Mouse (Mus musculus) stomach, postnatal 0 days (tissue): Measurements from ENCODE around the gene Ccdc151. TPM values are rescaled to one million over a fixed set of nuclear protein-coding genes. Genes with fewer than 3 reads are reported as not detected.

Experiments used
- ATAC-seq: fragments of 200-750 bp; cut with Nextera tagmentation; 2 replicates; pipeline ENCODE4 v1.8.0; 2017; ENCODE audit not compliant: low FRiP score, low TSS enrichment
- DNase-seq: peaks from one replicate; pipeline ENCODE4 v3.0.0-alpha.2; 2016; ENCODE audit warnings: low spot score
- H3K27ac ChIP-seq: fragments of 300-500 bp; sonication (generic); replicated peaks from 2 replicates; pipeline ENCODE4 v1.5.1; 2014; ENCODE audit warnings: mild to moderate bottlenecking, control low read depth
- H3K27me3 ChIP-seq: fragments of 300-500 bp; sonication (generic); 2 replicates; pipeline ENCODE4 v1.6.1; 2014; ENCODE audit warnings: low read length; ENCODE audit not compliant: control insufficient read depth, insufficient read depth
- H3K36me3 ChIP-seq: fragments of 300-500 bp; sonication (generic); 2 replicates; pipeline ENCODE4 v1.6.1; 2014; ENCODE audit warnings: low read length, mixed read lengths; ENCODE audit not compliant: control insufficient read depth, insufficient read depth
- H3K4me1 ChIP-seq: fragments of 300-500 bp; sonication (generic); replicated peaks from 2 replicates; pipeline ENCODE4 v1.6.1; 2014; ENCODE audit warnings: antibody characterized with exemption; ENCODE audit not compliant: control insufficient read depth, insufficient read depth
- H3K4me2 ChIP-seq: fragments of 300-500 bp; sonication (generic); replicated peaks from 2 replicates; pipeline ENCODE4 v1.6.1; 2014; ENCODE audit warnings: low read depth, mild to moderate bottlenecking, control low read depth, moderate library complexity
- H3K4me3 ChIP-seq: fragments of 300-500 bp; sonication (generic); 2 replicates; pipeline ENCODE4 v1.5.1; 2014; ENCODE audit warnings: low read depth, low read length, control low read depth
- H3K9ac ChIP-seq: fragments of 300-500 bp; sonication (generic); 2 replicates; pipeline ENCODE4 v1.6.1; 2014; ENCODE audit warnings: mild to moderate bottlenecking, low read length, control low read depth, mixed read lengths
- H3K9me3 ChIP-seq: fragments of 300-500 bp; sonication (generic); 2 replicates; pipeline ENCODE4 v1.6.1; 2016; ENCODE audit warnings: low read length; ENCODE audit not compliant: control insufficient read depth
- CTCF ChIP-seq: IDR thresholded peaks from 2 replicates; pipeline ENCODE4 v1.5.1; 2016; ENCODE audit warnings: antibody characterized with exemption, low read depth, mild to moderate bottlenecking, moderate library complexity
- EP300 ChIP-seq: optimal IDR thresholded peaks from 2 replicates; pipeline ENCODE3; 2016; ENCODE audit warnings: antibody characterized with exemption
- WGBS: fragments of 180-500 bp; shearing (Covaris S2); extraction: QIAGEN DNeasy Blood & Tissue Kit; methylation state at CpG from one replicate; pipeline ENCODE4 v1.1.7; 2014; 5-methylcytosine and 5-hydroxymethylcytosine counted together
- polyA plus RNA-seq: library from polyadenylated mRNA; unstranded; fragments of >200 nt; fragmentation: Nextera tagmentation; extraction: Ambion mirVana; gene quantifications from 2 replicates; pipeline ENCODE4 v1.2.1, GENCODE M21; 2015

Gene Ccdc151
- 0.07 and 0.19 TPM in 2 replicates for polyA plus RNA-seq

DNA sequence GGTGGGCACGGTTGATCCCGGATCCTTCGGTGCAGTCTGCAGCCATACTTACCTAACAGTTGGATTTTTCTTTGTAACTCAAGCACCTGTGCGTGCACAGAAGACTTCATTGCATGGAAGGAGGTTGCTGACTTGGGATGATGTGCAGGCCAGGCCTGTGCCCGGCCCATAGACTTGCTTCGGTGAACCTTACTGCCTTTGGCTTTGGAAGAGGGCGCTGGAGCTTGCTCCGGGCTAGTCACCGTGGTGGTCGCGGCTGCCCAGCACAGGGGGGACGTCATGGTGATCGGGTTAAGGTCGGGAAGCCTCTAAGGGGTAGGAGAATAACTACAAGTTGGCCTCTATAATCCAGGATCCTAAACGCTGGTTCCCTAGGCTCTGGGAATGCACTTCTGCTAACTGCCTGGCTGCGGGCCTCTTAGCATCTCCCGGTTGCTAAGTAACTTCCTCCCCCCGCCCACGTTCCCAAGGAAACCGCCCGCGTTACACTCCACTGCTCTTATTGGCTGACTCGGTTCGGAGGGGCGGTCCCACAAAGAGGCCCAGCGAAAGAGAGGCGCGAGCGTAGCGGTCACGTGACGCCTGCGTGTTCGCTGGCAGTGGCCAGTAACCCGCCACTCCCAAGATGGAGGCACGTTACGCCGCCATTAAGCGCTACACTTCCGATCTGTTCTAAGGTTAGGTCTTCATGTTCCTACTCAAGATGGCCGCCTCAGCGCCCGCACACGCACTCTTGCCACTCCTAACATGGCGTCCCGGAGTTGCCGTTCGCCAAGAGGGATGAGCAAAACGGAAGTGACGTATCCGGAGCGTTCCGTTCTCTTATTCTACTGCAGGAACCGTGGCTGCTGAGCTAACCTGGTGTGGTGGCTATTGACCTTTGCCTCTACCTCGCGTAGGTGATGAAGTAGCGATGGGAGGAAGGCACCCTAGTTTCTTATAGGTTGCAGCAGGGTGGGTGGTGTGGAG lies at the start of gene Ccdc151, which contains the start of gene Prkcsh:
Gene Ccdc151 (minus strand): TSS at position 441 of the 969 bp plus-strand sequence.
Gene Prkcsh (plus strand): TSS at position 613 of the 969 bp plus-strand sequence.
- peak within 1 kb of the TSS; percentile 66 for H3K4me3 ChIP-seq
- H3K4me1 ChIP-seq: peaks cover 3% of the 10 kb centered on the region; the same call in 1 of the 2 replicates
- peak within 1 kb of the TSS; percentile 63 for H3K9ac ChIP-seq
- peaks cover 13% of the 10 kb centered on the region for H3K36me3 ChIP-seq
- peak; percentile 100 for ATAC-seq
- peak within 1 kb of the TSS; percentile 72 for H3K4me2 ChIP-seq
- peak; percentile 5; the same call in 1 of the 2 replicates for TF ChIP-seq CTCF
- no peak for TF ChIP-seq EP300
- H3K27me3 ChIP-seq: no peaks in the 10 kb centered on the region
- peak; percentile 99 for DNase-seq
- WGBS: 6% methylated on average over 55 of the region's 57 CpGs
- H3K27ac ChIP-seq: peak within 1 kb of the TSS; percentile 67
- H3K9me3 ChIP-seq: no peaks in the 10 kb centered on the region

DNA sequence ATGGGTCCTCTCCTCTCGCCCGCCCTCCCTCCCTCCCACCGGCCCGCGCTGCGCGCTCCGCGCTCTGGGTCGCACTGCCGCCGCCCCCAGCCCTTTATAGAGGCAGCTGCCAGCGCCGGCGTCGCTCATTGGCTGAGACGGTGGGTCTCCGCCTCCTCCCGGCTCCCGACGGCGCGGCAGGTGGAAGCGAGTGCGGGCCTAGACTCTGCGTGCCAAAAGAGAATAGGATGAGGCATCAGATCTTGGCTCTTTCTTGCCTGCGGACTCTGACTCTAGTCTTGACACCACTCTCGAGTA lies 49.5 kb upstream of the Ccdc151 start, which contains the start of gene Elavl3:
Gene Elavl3 (minus strand): TSS at position 66 of the 297 bp plus-strand sequence.
- Histone ChIP-seq H3K9me3 (no peaks in the 10 kb centered on the region), H3K4me3 (peak within 1 kb of the TSS; percentile 32), H3K36me3 (no peaks in the 10 kb centered on the region; the same call in 1 of the 2 replicates), H3K27me3 (peaks cover 10% of the 10 kb centered on the region; the same call in 1 of the 2 replicates), H3K4me2 (peak within 1 kb of the TSS; percentile 50), H3K9ac (no peak within 1 kb of the TSS), H3K4me1 (peaks cover 2% of the 10 kb centered on the region; the same call in 1 of the 2 replicates), H3K27ac (no peak within 1 kb of the TSS)
- under 1% methylated on average over 17 of the region's 28 CpGs for WGBS
- DNase-seq (peak; percentile 35), ATAC-seq (no peak)
- TF ChIP-seq EP300: no peak
- no peak for TF ChIP-seq CTCF

DNA sequence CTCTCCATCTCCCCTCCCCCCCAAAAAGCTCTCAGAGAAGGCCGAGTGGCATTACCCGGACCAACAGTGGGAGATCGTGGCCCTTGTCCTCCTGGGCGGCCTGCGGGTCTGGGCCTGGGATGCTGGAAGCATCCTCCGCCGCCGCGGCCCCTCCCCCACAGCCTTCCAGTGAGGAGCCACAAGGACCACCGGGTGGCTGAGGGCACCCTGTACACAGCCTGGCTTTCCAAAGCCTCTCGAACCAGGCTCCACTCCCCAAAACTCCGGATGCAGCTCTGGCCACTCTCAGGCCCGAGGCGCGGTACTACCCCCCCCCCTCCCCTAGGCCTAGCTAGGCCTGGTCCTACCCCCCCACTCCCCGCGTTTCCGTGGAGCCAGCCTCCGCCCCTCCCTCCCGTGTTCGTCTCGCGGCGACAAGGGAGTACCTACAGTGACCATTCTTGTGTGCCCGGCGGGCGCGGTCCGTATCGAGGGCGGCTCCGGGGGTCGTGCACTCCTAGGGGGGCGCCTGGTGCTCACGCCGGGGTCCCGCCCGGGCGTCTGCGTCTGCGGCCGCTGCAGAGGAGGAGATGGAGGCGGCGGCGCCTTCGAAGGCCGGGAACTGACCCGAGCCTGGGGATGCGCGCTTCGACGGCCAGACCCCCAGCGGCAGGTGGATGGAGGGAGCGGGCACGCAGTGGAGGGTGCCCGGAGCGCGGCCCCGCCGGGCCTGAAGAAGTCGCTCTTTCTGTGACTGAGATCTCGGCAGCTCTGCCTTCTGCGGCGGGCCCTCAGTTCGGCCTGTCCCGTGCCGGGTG lies 48.9 kb upstream of the Ccdc151 start:
- ATAC-seq (no peak), DNase-seq (no peak)
- H3K9ac ChIP-seq: no peak overlapping the region
- no peaks in the 10 kb centered on the region for H3K36me3 ChIP-seq
- H3K27me3 ChIP-seq: peaks cover 10% of the 10 kb centered on the region; the same call in 1 of the 2 replicates
- H3K27ac ChIP-seq: no peak overlapping the region
- no peaks in the 10 kb centered on the region for H3K9me3 ChIP-seq
- WGBS: 2% methylated on average over 57 of the region's 67 CpGs
- peak overlapping the region; percentile 32 for H3K4me3 ChIP-seq
- peak overlapping the region; percentile 50 for H3K4me2 ChIP-seq
- H3K4me1 ChIP-seq: peaks cover 2% of the 10 kb centered on the region; the same call in 1 of the 2 replicates
- TF ChIP-seq CTCF: no peak
- TF ChIP-seq EP300: no peak

DNA sequence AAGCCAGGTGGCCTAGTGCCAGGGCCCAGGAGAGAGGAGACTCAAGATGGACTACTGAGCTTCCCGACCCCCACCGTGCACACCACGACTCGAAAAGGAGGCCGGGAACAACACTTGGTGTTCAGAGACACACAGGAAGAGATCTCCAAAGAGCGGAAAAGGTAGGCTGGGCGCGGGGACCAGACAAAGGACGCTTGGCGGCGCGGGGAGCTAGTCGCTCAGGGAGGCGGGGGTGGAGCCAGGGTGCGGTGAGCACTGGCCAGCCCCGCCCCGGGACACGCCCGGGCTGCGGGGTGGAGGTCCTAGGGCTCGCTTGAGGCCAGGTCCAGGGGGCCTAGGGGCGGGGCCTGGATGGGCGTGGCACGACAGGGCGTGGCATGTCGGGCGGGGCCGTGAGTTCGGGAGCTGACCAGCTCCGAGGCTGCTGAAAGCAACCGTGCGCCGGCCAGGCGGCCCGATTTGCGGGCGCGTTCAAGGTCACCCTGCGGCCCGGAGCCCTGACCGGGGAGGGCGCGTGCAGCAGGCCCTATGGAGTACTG lies 48.0 kb upstream of the Ccdc151 start:
- H3K4me2 ChIP-seq: peak overlapping the region; percentile 50
- no peak overlapping the region for H3K9ac ChIP-seq
- H3K27ac ChIP-seq: no peak overlapping the region
- peak overlapping the region; percentile 32 for H3K4me3 ChIP-seq
- H3K36me3 ChIP-seq: no peaks in the 10 kb centered on the region
- no peaks in the 10 kb centered on the region for H3K9me3 ChIP-seq
- 3% methylated on average over 32 of the region's 43 CpGs for whole genome bisulfite sequencing
- H3K4me1 ChIP-seq: peaks cover 2% of the 10 kb centered on the region; the same call in 1 of the 2 replicates
- DNase-seq (peak; percentile 77), ATAC-seq (peak; percentile 36; the same call in 1 of the 2 replicates)
- no peak for TF ChIP-seq EP300
- no peak for TF ChIP-seq CTCF
- peaks cover 10% of the 10 kb centered on the region; the same call in 1 of the 2 replicates for H3K27me3 ChIP-seq

DNA sequence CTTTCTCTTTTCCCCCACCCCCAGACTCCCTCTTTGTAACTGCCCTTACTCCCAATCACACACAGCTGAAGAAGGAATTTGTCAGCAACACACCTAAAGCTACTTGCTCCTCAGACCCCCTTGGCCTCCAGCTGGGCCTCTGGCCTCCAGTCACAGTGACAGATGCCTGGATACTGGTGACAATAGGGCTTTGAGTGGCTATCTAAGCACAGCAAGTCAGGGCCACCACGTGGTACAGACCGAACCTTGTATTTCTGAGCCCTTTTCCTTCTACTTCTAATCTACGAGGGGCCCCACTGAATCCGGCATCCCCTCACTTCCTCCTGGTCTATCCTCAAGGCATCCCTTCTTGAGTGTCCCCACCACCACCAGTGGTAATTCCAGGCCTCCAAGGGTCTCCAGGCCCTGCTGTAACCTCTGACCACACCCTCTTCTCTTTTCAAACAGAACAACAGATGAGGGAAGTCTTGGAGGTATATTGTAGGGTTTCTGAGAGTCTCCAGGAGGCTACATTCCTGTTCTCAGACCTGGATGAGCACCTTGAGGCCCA lies 47.4 kb upstream of the Ccdc151 start:
- WGBS: 46% methylated on average over 4 of the region's 4 CpGs
- H3K9me3 ChIP-seq: no peaks in the 10 kb centered on the region
- ATAC-seq: no peak
- peaks cover 10% of the 10 kb centered on the region; the same call in 1 of the 2 replicates for H3K27me3 ChIP-seq
- no peak overlapping the region for H3K27ac ChIP-seq
- TF ChIP-seq CTCF (no peak), EP300 (no peak)
- no peaks in the 10 kb centered on the region for H3K36me3 ChIP-seq
- H3K4me3 ChIP-seq: no peak overlapping the region
- H3K4me1 ChIP-seq: peaks cover 2% of the 10 kb centered on the region; the same call in 1 of the 2 replicates
- H3K9ac ChIP-seq: no peak overlapping the region
- H3K4me2 ChIP-seq: no peak overlapping the region
- DNase-seq: no peak
